Mouse (Mus musculus) spleen, embryonic (tissue): Measurements from ENCODE around the gene Iqce.

ENCODE experiments used
- CTCF ChIA-PET: fragments of 350-600 bp; sonication (Branson Sonifier 250); formaldehyde crosslinking; loops from one replicate; lab custom pipeline; 2022; lab: Charles Lee

The Iqce gene

GRCm38 (mm10) chr5:140641254-140641928 is 60.8 kb downstream of the Iqce start:
- CTCF ChIA-PET, result interaction anchor here (0.6 to 1.3 kb wide), 2 partner anchors 16 to 256 kb away, joined by 3 read pairs; no protein-coding TSS in a partner anchor

- CTCF ChIA-PET, result no interaction called here
Measured at GRCm38 (mm10) chr5:140640812-140641211, 61.4 kb downstream of the Iqce start.

GRCm38 (mm10) chr5:140639871-140640270 is 62.3 kb downstream of the Iqce start:
- CTCF ChIA-PET, result interaction anchor here (0.6 kb wide), 1 partner anchor 315 kb away, joined by 4 read pairs; no protein-coding TSS in a partner anchor

GRCm38 (mm10) chr5:140639312-140639711 is 62.9 kb downstream of the Iqce start:
- CTCF ChIA-PET, result interaction anchor here (0.6 kb wide), 1 partner anchor 314 kb away, joined by 4 read pairs; no protein-coding TSS in a partner anchor

- CTCF ChIA-PET, result no interaction called here
Measured at GRCm38 (mm10) chr5:140638484-140638883, 63.7 kb downstream of the Iqce start.

- CTCF ChIA-PET, result no interaction called here
Measured at GRCm38 (mm10) chr5:140637989-140638388, 64.2 kb downstream of the Iqce start.

GRCm38 (mm10) chr5:140637058-140637410 is 65.1 kb downstream of the Iqce start:
- CTCF ChIA-PET, result interaction anchor here (0.7 kb wide), 1 partner anchor 41 kb away, joined by 10 read pairs; no protein-coding TSS in a partner anchor

GRCm38 (mm10) chr5:140636316-140637057 is 65.7 kb downstream of the Iqce start:
- CTCF ChIA-PET, result interaction anchor here (0.7 kb wide), 2 partner anchors 41 to 358 kb away, joined by 4 to 10 read pairs; no protein-coding TSS in a partner anchor

- CTCF ChIA-PET, result interaction anchor here (0.6 kb wide), 1 partner anchor 180 kb away, joined by 7 read pairs; no protein-coding TSS in a partner anchor
Measured at GRCm38 (mm10) chr5:140634798-140635722, 67.1 kb downstream of the Iqce start.

- CTCF ChIA-PET, result interaction anchor here (1.2 kb wide), 1 partner anchor 11 kb away, joined by 4 read pairs; no protein-coding TSS in a partner anchor
Measured at GRCm38 (mm10) chr5:140633432-140633831, 68.7 kb downstream of the Iqce start.

GRCm38 (mm10) chr5:140628995-140629394 is 73.2 kb downstream of the Iqce start:
- CTCF ChIA-PET, result no interaction called here

- CTCF ChIA-PET, result no interaction called here
Measured at GRCm38 (mm10) chr5:140627580-140627979, 74.6 kb downstream of the Iqce start.

GRCm38 (mm10) chr5:140624961-140625360 is 77.2 kb downstream of the Iqce start:
- CTCF ChIA-PET, result no interaction called here

- CTCF ChIA-PET, result no interaction called here
Measured at GRCm38 (mm10) chr5:140624238-140624637, 77.9 kb downstream of the Iqce start.

- CTCF ChIA-PET, result no interaction called here
Measured at GRCm38 (mm10) chr5:140623791-140624190, 78.4 kb downstream of the Iqce start.

GRCm38 (mm10) chr5:140622978-140623670 is 79.1 kb downstream of the Iqce start:
- CTCF ChIA-PET, result no interaction called here

- CTCF ChIA-PET, result no interaction called here
Measured at GRCm38 (mm10) chr5:140621517-140621916, 80.7 kb downstream of the Iqce start.

- CTCF ChIA-PET, result no interaction called here
Measured at GRCm38 (mm10) chr5:140621092-140621491, 81.1 kb downstream of the Iqce start.

- CTCF ChIA-PET, result interaction anchor here (1.0 kb wide), 1 partner anchor 80 kb away, joined by 27 read pairs; no protein-coding TSS in a partner anchor
Measured at GRCm38 (mm10) chr5:140619895-140620736, 82.1 kb downstream of the Iqce start.
